Mouse (Mus musculus) neutrophil, adult 83 days (primary cell): ENCODE measurements around the gene Traf5. TPM values are rescaled to one million over a fixed set of nuclear protein-coding genes. Genes with fewer than 3 reads are reported as not detected.

Experiments
- total RNA-seq, 2 experiments: library from RNA; stranded (reverse); gene quantifications; one replicate each; pipeline ENCODE4 v1.2.4; 2023

Gene Traf5
- 10 to 100 TPM; 10.6 to 19.4 TPM for total RNA-seq

GRCm38 (mm10) chr1:192091806-192092772, at the start of gene Traf5:
Traf5 (minus strand) TSS chr1:192092559.

GRCm38 (mm10) chr1:192137926-192138910, 45.9 kb upstream of the Traf5 start, which contains the start of gene Rcor3:
Rcor3 (minus strand) TSS chr1:192138062.

GRCm38 (mm10) chr1:191977187-191977586, 115.2 kb downstream of the Traf5 start, which contains the start of gene Rd3:
Rd3 (plus strand) TSS chr1:191977370.

Other genes starting within 250 kb of the Traf5 start
- gene Slc30a1, start 185.8 kb downstream of the Traf5 start, total RNA-seq = 10 to 100 TPM in 1 of 2 experiments, 1 to 10 TPM in 1; 9.1 to 12.0 TPM
- 1 to 10 TPM in 1 of 2 experiments, under 1 TPM in 1; 0.68 to 1.6 TPM for gene Rd3, start 115.2 kb downstream of the Traf5 start, total RNA-seq
- gene Rcor3, start 45.5 kb upstream of the Traf5 start, total RNA-seq = 10 to 100 TPM; 20.0 to 22.5 TPM
- not detected for gene Kcnh1, start 98.2 kb upstream of the Traf5 start, total RNA-seq